Mouse (Mus musculus) testis, adult 2 months (tissue): Measurements from ENCODE around the gene Gpr137. TPM values are rescaled to one million over a fixed set of nuclear protein-coding genes. Genes with fewer than 3 reads are reported as not detected.

ENCODE experiments used
- H3K27ac ChIP-seq: fragments of 200-500 bp; 2 replicates; pipeline ENCODE4 v1.5.1; 2012; ENCODE audit warnings: low read depth, low read length; ENCODE audit not compliant: control insufficient read depth, insufficient read depth
- H3K27me3 ChIP-seq: fragments of 200-500 bp; 2 replicates; pipeline ENCODE4 v1.6.1; 2012; ENCODE audit warnings: mild to moderate bottlenecking, low read length, moderate library complexity; ENCODE audit not compliant: control insufficient read depth, insufficient read depth
- H3K36me3 ChIP-seq: fragments of 200-500 bp; 2 replicates; pipeline ENCODE4 v1.6.1; 2012; ENCODE audit warnings: mild to moderate bottlenecking, low read length; ENCODE audit not compliant: control insufficient read depth, insufficient read depth
- H3K4me1 ChIP-seq: fragments of 200-500 bp; 2 replicates; pipeline ENCODE4 v1.6.1; 2012; ENCODE audit warnings: low read length; ENCODE audit not compliant: control insufficient read depth, insufficient read depth
- H3K4me3 ChIP-seq: fragments of 200-500 bp; 2 replicates; pipeline ENCODE4 v1.5.1; 2012; ENCODE audit warnings: low read depth, mild to moderate bottlenecking, low read length, moderate library complexity, mixed read lengths; ENCODE audit not compliant: control insufficient read depth
- CTCF ChIP-seq: fragments of 200-500 bp; IDR thresholded peaks from 2 replicates; pipeline ENCODE4 v1.5.1; 2012; ENCODE audit warnings: low read depth, mild to moderate bottlenecking, inconsistent platforms, low read length, moderate library complexity; ENCODE audit not compliant: control insufficient read depth, insufficient read depth, insufficient replicate concordance
- POLR2A ChIP-seq: fragments of 200-500 bp; IDR thresholded peaks from 2 replicates; pipeline ENCODE4 v1.6.1; 2012; ENCODE audit warnings: low read depth, mild to moderate bottlenecking, inconsistent platforms, low read length, moderate library complexity; ENCODE audit not compliant: control insufficient read depth
- polyA plus RNA-seq: library from polyadenylated mRNA; depleted of rRNA; stranded (reverse); fragments of >200 nt; gene quantifications from 2 replicates; pipeline ENCODE4 v1.2.3, GENCODE M21; 2012

Gene Gpr137
- polyA plus RNA-seq, 1 experiment = 212 TPM

GRCm38 (mm10) chr19:6948186-6948585 is 5.9 kb upstream of the Gpr137 start:
- peaks cover 20% of the 10 kb centered on the region for H3K4me1 ChIP-seq
- no peak for TF ChIP-seq POLR2A
- H3K27me3 ChIP-seq = no peaks in the 10 kb centered on the region
- H3K4me3 ChIP-seq = no peak overlapping the region
- no peak overlapping the region for H3K27ac ChIP-seq
- H3K36me3 ChIP-seq = no peaks in the 10 kb centered on the region

DNA sequence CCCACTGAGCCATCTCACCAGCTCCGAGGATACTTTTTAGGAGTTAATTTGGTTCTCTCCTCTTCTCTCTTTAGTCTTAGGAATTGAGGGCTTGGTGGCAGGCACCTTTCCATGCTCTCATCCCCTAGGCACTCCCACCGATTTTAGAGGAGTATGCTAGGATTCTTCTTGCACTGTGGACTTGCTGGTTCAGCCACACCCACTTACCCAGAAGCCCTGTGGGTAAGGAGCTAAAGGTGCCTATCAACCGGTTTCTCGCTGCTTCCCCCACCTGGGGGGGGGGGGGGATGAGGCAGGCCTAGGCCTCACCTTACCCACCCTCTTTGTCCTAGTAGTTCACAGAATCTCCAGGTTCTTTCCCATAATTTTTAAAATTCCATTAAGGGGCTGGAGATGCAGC is 5.5 kb upstream of the Gpr137 start:
- H3K27ac ChIP-seq = no peak overlapping the region

DNA sequence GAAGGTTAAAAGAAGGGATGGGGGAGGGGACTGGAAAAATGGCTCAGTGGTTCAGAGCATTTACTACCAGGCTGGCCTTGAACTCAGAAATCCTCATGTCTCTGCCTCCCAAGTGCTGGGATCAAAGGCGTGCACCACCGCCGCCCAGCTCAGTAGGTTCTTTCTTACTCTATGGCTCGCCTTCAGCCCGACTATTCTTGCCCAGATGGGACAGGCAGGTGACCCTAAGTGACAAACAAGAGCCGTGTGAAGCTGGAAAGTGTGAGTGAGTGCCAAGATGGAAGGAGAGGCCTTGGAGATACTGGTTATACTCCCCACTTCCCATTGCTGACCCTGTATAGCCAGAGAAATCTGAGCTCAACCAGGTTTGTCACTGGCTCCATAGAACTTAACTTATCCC is 1.4 kb upstream of the Gpr137 start:
- Histone ChIP-seq H3K4me1 (peaks cover 13% of the 10 kb centered on the region), H3K27me3 (no peaks in the 10 kb centered on the region), H3K27ac (no peak overlapping the region), H3K36me3 (no peaks in the 10 kb centered on the region), H3K4me3 (no peak overlapping the region)
- TF ChIP-seq POLR2A (no peak), CTCF (no peak)

More for the DNA sequence above, 5.5 kb upstream of the Gpr137 start:
- H3K4me3 ChIP-seq = no peak overlapping the region
- H3K4me1 ChIP-seq = peaks cover 20% of the 10 kb centered on the region
- H3K27me3 ChIP-seq = no peaks in the 10 kb centered on the region
- TF ChIP-seq CTCF (no peak), POLR2A (no peak)
- no peaks in the 10 kb centered on the region for H3K36me3 ChIP-seq

- no peaks in the 10 kb centered on the region for H3K36me3 ChIP-seq
- TF ChIP-seq POLR2A = no peak
- H3K4me3 ChIP-seq = peak overlapping the region; percentile 94
- peak overlapping the region; percentile 83 for H3K27ac ChIP-seq
- H3K4me1 ChIP-seq = peaks cover 17% of the 10 kb centered on the region
- no peaks in the 10 kb centered on the region for H3K27me3 ChIP-seq
Measured at GRCm38 (mm10) chr19:6942764-6943163, 484 bp upstream of the Gpr137 start.

GRCm38 (mm10) chr19:6941372-6942248 is 670 bp downstream of the Gpr137 start, which contains the start of gene Bad:
TSS of gene Bad (plus strand) at chr19:6941861.
- peak within 1 kb of the TSS; percentile 93 for H3K27ac ChIP-seq
- H3K36me3 ChIP-seq = no peaks in the 10 kb centered on the region
- H3K4me3 ChIP-seq = peak within 1 kb of the TSS; percentile 94
- H3K4me1 ChIP-seq = peaks cover 18% of the 10 kb centered on the region
- H3K27me3 ChIP-seq = no peaks in the 10 kb centered on the region
- TF ChIP-seq POLR2A = peak; percentile 70
- no peak for TF ChIP-seq CTCF

DNA sequence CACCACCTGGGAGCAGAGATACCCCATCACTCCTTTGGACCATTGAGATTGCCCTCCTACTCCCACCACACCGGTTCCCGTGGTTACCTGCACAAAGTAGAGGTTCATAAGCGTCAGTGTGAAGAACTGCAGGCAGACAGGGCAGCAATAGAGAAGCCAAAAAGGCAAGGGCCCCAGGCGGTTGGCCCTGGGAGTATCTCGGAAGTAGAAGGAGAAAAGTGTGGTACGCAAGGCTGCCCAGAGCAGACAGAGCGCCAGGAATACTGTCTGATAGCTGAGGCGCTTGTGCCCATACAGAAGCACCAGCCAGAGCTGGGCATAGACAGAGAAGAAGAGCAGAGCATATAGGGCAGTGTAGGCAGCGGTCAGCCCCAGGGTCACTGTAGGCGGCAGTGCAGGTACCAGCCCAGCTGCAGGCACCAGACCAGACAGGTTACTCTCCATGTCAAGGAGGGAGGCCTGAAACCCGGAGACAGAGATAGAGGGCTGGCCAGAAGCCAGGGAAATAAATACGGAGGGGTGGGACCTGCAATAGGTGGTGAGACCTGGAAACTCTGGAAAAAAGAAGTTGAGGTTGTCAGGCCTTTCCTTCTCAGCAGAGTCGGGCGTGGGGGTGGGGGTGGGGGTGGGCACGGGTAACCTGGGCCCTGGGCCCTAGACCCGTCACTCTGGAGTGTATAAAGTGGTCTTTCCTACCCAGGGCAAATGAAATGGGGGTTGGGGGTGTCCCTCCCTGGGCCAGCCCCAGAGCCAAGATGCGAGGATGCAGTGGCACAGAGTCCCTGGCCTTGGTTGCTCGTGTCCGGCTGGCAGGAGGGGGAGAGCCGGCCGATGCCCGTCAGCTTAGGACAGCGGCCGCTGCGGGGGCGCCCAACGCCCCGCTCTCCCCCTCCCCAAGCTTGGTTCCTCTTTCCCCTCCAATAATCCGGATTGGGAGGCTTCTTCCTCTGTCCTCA is 1.6 kb downstream of the Gpr137 start:
- Histone ChIP-seq H3K36me3 (no peaks in the 10 kb centered on the region), H3K27ac (peak overlapping the region; percentile 90)
- no peak for TF ChIP-seq CTCF

More for the DNA sequence above, 1.6 kb downstream of the Gpr137 start:
- Histone ChIP-seq H3K4me1 (peaks cover 18% of the 10 kb centered on the region), H3K4me3 (peak overlapping the region; percentile 94), H3K27me3 (no peaks in the 10 kb centered on the region)
